Comparison of ENCODE assay signal across 9 mouse cellular contexts in the genomic region with DNA sequence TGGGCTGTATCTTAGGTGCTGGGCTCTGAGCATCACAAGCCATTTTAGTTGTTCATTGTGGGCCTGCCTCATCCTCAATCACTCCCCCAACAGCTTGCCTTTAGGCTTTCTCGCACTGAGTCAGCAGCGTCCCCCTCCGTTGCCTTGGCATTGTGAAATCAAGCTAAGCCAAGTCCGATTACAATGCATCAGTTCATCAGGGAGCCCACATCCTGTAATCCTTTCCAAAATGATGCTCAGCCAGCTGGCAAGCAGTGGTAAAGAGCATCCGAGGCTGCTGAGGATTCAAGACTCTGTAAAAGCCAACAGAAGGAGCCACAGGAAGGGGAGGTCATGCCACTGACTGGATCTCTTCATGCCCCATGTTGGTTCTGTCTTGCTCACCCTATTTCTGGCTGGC. TPM values are rescaled to one million over a fixed set of nuclear protein-coding genes. Genes with fewer than 3 reads are reported as not detected.
A peak's percentile ranks its signal among the peaks of the same experiment; 100 is the strongest.
DNase-seq lines count a peak whose midpoint lies in the region; ATAC-seq and TF ChIP-seq lines count a peak whose summit lies in the region.
"Had no signal": no experiment of that assay in that cellular context is flagged by ENCODE, and none has a peak within 500 bp of the region (broad histone marks: within the 10 kb centered on the region; RNA-seq: fewer than 3 reads in every experiment).

No protein-coding gene starts in this region.

- no peak overlapping the region for H3K4me3 ChIP-seq in forebrain, embryonic 16.5 days (replicated peaks; ENCODE audit: low read length)
- no peak overlapping the region for H3K4me3 ChIP-seq in forebrain, embryonic 13.5 days
- H3K4me3 ChIP-seq in layer of hippocampus, adult 2 months = no peak overlapping the region
- no peak overlapping the region for H3K4me3 ChIP-seq in kidney, embryonic 14.5 days (ENCODE audit: low read length)
- H3K4me3 ChIP-seq: neural tube, embryonic 12.5 days had no signal

- no peak overlapping the region for H3K27ac ChIP-seq in forebrain, embryonic 16.5 days (ENCODE audit: low read length)
- H3K27ac ChIP-seq in forebrain, embryonic 13.5 days = no peak overlapping the region
- H3K27ac ChIP-seq in layer of hippocampus, adult 2 months = peak overlapping the region; percentile 28; the same call in 1 of the 2 replicates
- no peak overlapping the region for H3K27ac ChIP-seq in kidney, embryonic 14.5 days (ENCODE audit: low read depth, low read length)
- H3K27ac ChIP-seq: neural tube, embryonic 12.5 days had no signal

- TF ChIP-seq CTCF in layer of hippocampus, adult 2 months (conservative IDR thresholded peaks at IDR 0.05) = no peak

- DNase-seq in cerebellum, adult 18-20 months = peak; percentile 77 to 83
- DNase-seq in layer of hippocampus, adult 2 months (ENCODE audit: low spot score in 2 of 2) = peak; percentile 75 to 89
- DNase-seq in lung, postnatal 4 days = peak; percentile 54 to 77
- DNase-seq in kidney, adult 18-20 months = no peak
- no peak for DNase-seq in thymus, adult 18-20 months

- no peaks in the 10 kb centered on the region for H3K27me3 ChIP-seq in forebrain, embryonic 16.5 days (replicated peaks; ENCODE audit: control insufficient read depth, insufficient read depth, low read length)
- no peaks in the 10 kb centered on the region for H3K27me3 ChIP-seq in forebrain, embryonic 13.5 days
- no peaks in the 10 kb centered on the region for H3K27me3 ChIP-seq in kidney, embryonic 14.5 days (ENCODE audit: control insufficient read depth, insufficient read depth, low read length)
- H3K27me3 ChIP-seq: neural tube, embryonic 12.5 days had no signal

- no peak overlapping the region for H3K4me2 ChIP-seq in forebrain, embryonic 16.5 days (ENCODE audit: low read length)
- H3K4me2 ChIP-seq in forebrain, embryonic 13.5 days = no peak overlapping the region
- no peak overlapping the region for H3K4me2 ChIP-seq in kidney, embryonic 14.5 days (replicated peaks; ENCODE audit: low read depth, low read length)
- H3K4me2 ChIP-seq: neural tube, embryonic 12.5 days had no signal

- H3K4me1 ChIP-seq in forebrain, embryonic 16.5 days (replicated peaks; ENCODE audit: control insufficient read depth, insufficient read depth, low read length) = 0 out of 2 replicates have a peak, but pooled peaks cover 3% of the 10 kb centered on the region
- no peaks in the 10 kb centered on the region for H3K4me1 ChIP-seq in forebrain, embryonic 13.5 days
- no peaks in the 10 kb centered on the region for H3K4me1 ChIP-seq in kidney, embryonic 14.5 days (ENCODE audit: control insufficient read depth, insufficient read depth, low read length)
- H3K4me1 ChIP-seq: neural tube, embryonic 12.5 days had no signal

- H3K9ac ChIP-seq in forebrain, embryonic 16.5 days (replicated peaks; ENCODE audit: low read depth, low read length) = no peak overlapping the region
- H3K9ac ChIP-seq in forebrain, embryonic 13.5 days = no peak overlapping the region
- no peak overlapping the region for H3K9ac ChIP-seq in kidney, embryonic 14.5 days (ENCODE audit: low read depth, low read length)
- H3K9ac ChIP-seq: neural tube, embryonic 12.5 days had no signal

- no peaks in the 10 kb centered on the region for H3K9me3 ChIP-seq in forebrain, embryonic 16.5 days (ENCODE audit: control insufficient read depth, low read length)
- H3K9me3 ChIP-seq in forebrain, embryonic 13.5 days (replicated peaks) = no peaks in the 10 kb centered on the region
- H3K9me3 ChIP-seq in kidney, embryonic 14.5 days (ENCODE audit: control insufficient read depth, low read length) = no peaks in the 10 kb centered on the region
- H3K9me3 ChIP-seq: neural tube, embryonic 12.5 days had no signal

- ATAC-seq in forebrain, embryonic 16.5 days = peak; percentile 65; the same call in 1 of the 2 replicates
- ATAC-seq in forebrain, embryonic 13.5 days = no peak
- no peak for ATAC-seq in kidney, embryonic 14.5 days (ENCODE audit: low FRiP score, low TSS enrichment)

- H3K36me3 ChIP-seq in forebrain, embryonic 16.5 days (ENCODE audit: control insufficient read depth, insufficient read depth) = no peaks in the 10 kb centered on the region
- H3K36me3 ChIP-seq in forebrain, embryonic 13.5 days (ENCODE audit: poor library complexity, severe bottlenecking) = no peaks in the 10 kb centered on the region
- H3K36me3 ChIP-seq in kidney, embryonic 14.5 days (ENCODE audit: control insufficient read depth, insufficient read depth, low read length) = no peaks in the 10 kb centered on the region
- H3K36me3 ChIP-seq: neural tube, embryonic 12.5 days had no signal

- WGBS in forebrain, embryonic 16.5 days = 31% methylated on average over 5 of the region's 5 CpGs
- WGBS in forebrain, embryonic 13.5 days = 57% methylated on average over 5 of the region's 5 CpGs
- WGBS in kidney, embryonic 14.5 days = 84% methylated on average over 5 of the region's 5 CpGs

RNA-seq across cellular contexts. Expression of a gene that starts 15.3 kb away (rescaled TPM):
- 0.03 and 0.05 TPM in 2 replicates for polyA plus RNA-seq in forebrain, embryonic 16.5 days (2015; fragmentation: Nextera tagmentation; extraction: Ambion mirVana)
- polyA plus RNA-seq in forebrain, embryonic 13.5 days (2015; fragmentation: Nextera tagmentation; extraction: Ambion mirVana) = 0.04 TPM in 1 of 2 replicates, not detected in the other
- total RNA-seq in layer of hippocampus, adult 2 months (2021) = not detected
- 0.04 TPM in 1 of 2 replicates, not detected in the other for polyA plus RNA-seq in kidney, embryonic 14.5 days (2014; fragmentation: Nextera tagmentation; extraction: Ambion mirVana)

RNA-seq across cellular contexts. Expression of a gene that starts 32.9 kb away (rescaled TPM):
- not detected in 2 replicates for polyA plus RNA-seq in forebrain, embryonic 16.5 days (2015; fragmentation: Nextera tagmentation; extraction: Ambion mirVana)
- polyA plus RNA-seq in forebrain, embryonic 13.5 days (2015; fragmentation: Nextera tagmentation; extraction: Ambion mirVana) = 0.06 and 0.09 TPM in 2 replicates
- total RNA-seq in layer of hippocampus, adult 2 months (2021) = not detected
- not detected in 2 replicates for polyA plus RNA-seq in kidney, embryonic 14.5 days (2014; fragmentation: Nextera tagmentation; extraction: Ambion mirVana)
- polyA plus RNA-seq: neural tube, embryonic 12.5 days had no signal

Comparison
In these comparisons a context has a peak if more than half of its experiments do, and no peak if none do; other contexts are left out.
1. DNase-seq: peak in cerebellum, adult 18-20 months (2 of 2), layer of hippocampus, adult 2 months (2 of 2) and lung, postnatal 4 days (2 of 2); none in kidney, adult 18-20 months (single experiment) and thymus, adult 18-20 months (0 of 2).